Mouse (Mus musculus) kidney, embryonic 15.5 days (tissue): ENCODE measurements around the gene Kalrn. TPM values are rescaled to one million over a fixed set of nuclear protein-coding genes. Genes with fewer than 3 reads are reported as not detected.
A peak's percentile ranks its signal among the peaks of the same experiment; 100 is the strongest.

Experiments
- ATAC-seq: fragments of 200-750 bp; cut with Nextera tagmentation; replicated peaks from 2 replicates; pipeline ENCODE4 v1.8.0; 2017; ENCODE audit warnings: moderate TSS enrichment; ENCODE audit not compliant: low FRiP score
- H3K27ac ChIP-seq: fragments of 300-500 bp; sonication (generic); 2 replicates; pipeline ENCODE4 v1.5.1; 2015; ENCODE audit warnings: mild to moderate bottlenecking, inconsistent platforms
- H3K27me3 ChIP-seq: fragments of 300-500 bp; sonication (generic); 2 replicates; pipeline ENCODE4 v1.6.1; 2015; ENCODE audit warnings: inconsistent platforms
- H3K36me3 ChIP-seq: fragments of 300-500 bp; sonication (generic); 2 replicates; pipeline ENCODE4 v1.6.1; 2015; ENCODE audit warnings: inconsistent platforms
- H3K4me1 ChIP-seq: fragments of 300-500 bp; sonication (generic); 2 replicates; pipeline ENCODE4 v1.6.1; 2015; ENCODE audit warnings: inconsistent platforms
- H3K4me2 ChIP-seq: fragments of 300-500 bp; sonication (generic); 2 replicates; pipeline ENCODE4 v1.6.1; 2015; ENCODE audit warnings: moderate library complexity, mild to moderate bottlenecking, inconsistent platforms
- H3K4me3 ChIP-seq: fragments of 300-500 bp; sonication (generic); replicated peaks from 2 replicates; pipeline ENCODE4 v1.5.1; 2015; ENCODE audit warnings: mild to moderate bottlenecking, inconsistent platforms
- H3K9ac ChIP-seq: fragments of 300-500 bp; sonication (generic); 2 replicates; pipeline ENCODE4 v1.6.1; 2015; ENCODE audit warnings: mild to moderate bottlenecking, inconsistent platforms
- H3K9me3 ChIP-seq: fragments of 300-500 bp; sonication (generic); replicated peaks from 2 replicates; pipeline ENCODE4 v1.6.1; 2016; ENCODE audit warnings: inconsistent platforms
- WGBS: fragments of 180-500 bp; shearing (Covaris S2); methylation state at CpG from one replicate; pipeline ENCODE4 v1.1.7; 2015; ENCODE audit warnings: mixed read lengths; 5-methylcytosine and 5-hydroxymethylcytosine counted together
- polyA plus RNA-seq: library from polyadenylated mRNA; unstranded; fragments of >200 nt; fragmentation: Nextera tagmentation; extraction: Ambion mirVana; gene quantifications from 2 replicates; pipeline ENCODE4 v1.2.1, GENCODE M21; 2015

The Kalrn gene
- polyA plus RNA-seq, 1 experiment from 2014 or later, result 15.8 TPM

- under 1% methylated on average over 42 of the region's 42 CpGs for WGBS
- H3K4me1 ChIP-seq, result peaks cover 25% of the 10 kb centered on the region
- H3K4me2 ChIP-seq, result peak overlapping the region; percentile 88
- H3K4me3 ChIP-seq, result peak overlapping the region; percentile 92
- peak overlapping the region; percentile 90 for H3K27ac ChIP-seq
- no peaks in the 10 kb centered on the region for H3K36me3 ChIP-seq
- no peaks in the 10 kb centered on the region for H3K27me3 ChIP-seq
- no peaks in the 10 kb centered on the region for H3K9me3 ChIP-seq
- peak; percentile 59 for ATAC-seq
- peak overlapping the region; percentile 92 for H3K9ac ChIP-seq
Observed at GRCm38 (mm10) chr16:34573856-34574491, 642 bp upstream of the Kalrn start.

- ATAC-seq, result peak; percentile 15
- Histone ChIP-seq H3K4me1 (peaks cover 25% of the 10 kb centered on the region), H3K27me3 (no peaks in the 10 kb centered on the region), H3K9ac (peak overlapping the region; percentile 92), H3K4me2 (peak overlapping the region; percentile 88), H3K27ac (peak overlapping the region; percentile 90), H3K4me3 (peak overlapping the region; percentile 92), H3K9me3 (no peaks in the 10 kb centered on the region), H3K36me3 (0 out of 2 replicates have a peak, but pooled peaks cover under 1% of the 10 kb centered on the region)
- WGBS, result under 1% methylated on average over 61 of the region's 61 CpGs
Observed at GRCm38 (mm10) chr16:34572406-34573150, 754 bp downstream of the Kalrn start.

GRCm38 (mm10) chr16:34571931-34572405, 1.4 kb downstream of the Kalrn start:
- Histone ChIP-seq H3K4me2 (peak overlapping the region; percentile 88), H3K4me1 (peaks cover 25% of the 10 kb centered on the region), H3K9ac (peak overlapping the region; percentile 92; the same call in 1 of the 2 replicates), H3K27me3 (no peaks in the 10 kb centered on the region), H3K9me3 (no peaks in the 10 kb centered on the region), H3K36me3 (0 out of 2 replicates have a peak, but pooled peaks cover 5% of the 10 kb centered on the region), H3K27ac (no peak overlapping the region), H3K4me3 (peak overlapping the region; percentile 92)
- under 1% methylated on average over 10 of the region's 10 CpGs for WGBS
- ATAC-seq, result no peak

GRCm38 (mm10) chr16:34569897-34570296, 3.4 kb downstream of the Kalrn start:
- Histone ChIP-seq H3K36me3 (0 out of 2 replicates have a peak, but pooled peaks cover 5% of the 10 kb centered on the region), H3K27ac (no peak overlapping the region), H3K9me3 (no peaks in the 10 kb centered on the region), H3K9ac (no peak overlapping the region), H3K4me3 (no peak overlapping the region), H3K4me2 (no peak overlapping the region), H3K4me1 (peaks cover 37% of the 10 kb centered on the region), H3K27me3 (no peaks in the 10 kb centered on the region)
- 46% methylated on average over 2 of the region's 2 CpGs for WGBS
- ATAC-seq, result no peak

- Histone ChIP-seq H3K4me1 (peaks cover 36% of the 10 kb centered on the region), H3K27me3 (no peaks in the 10 kb centered on the region), H3K36me3 (0 out of 2 replicates have a peak, but pooled peaks cover 5% of the 10 kb centered on the region), H3K4me2 (no peak overlapping the region), H3K9ac (no peak overlapping the region), H3K27ac (no peak overlapping the region), H3K9me3 (no peaks in the 10 kb centered on the region), H3K4me3 (no peak overlapping the region)
- no peak for ATAC-seq
- WGBS, result 86% methylated on average over 6 of the region's 6 CpGs
Observed at GRCm38 (mm10) chr16:34568831-34569230, 4.5 kb downstream of the Kalrn start.

- Histone ChIP-seq H3K4me1 (peaks cover 43% of the 10 kb centered on the region), H3K27me3 (no peaks in the 10 kb centered on the region), H3K9me3 (no peaks in the 10 kb centered on the region), H3K4me3 (no peak overlapping the region), H3K27ac (no peak overlapping the region), H3K36me3 (0 out of 2 replicates have a peak, but pooled peaks cover 5% of the 10 kb centered on the region), H3K9ac (no peak overlapping the region), H3K4me2 (no peak overlapping the region)
- WGBS, result 80% methylated on average over 11 of the region's 11 CpGs
- no peak for ATAC-seq
Observed at GRCm38 (mm10) chr16:34563593-34564280, 9.6 kb downstream of the Kalrn start.

- no peak overlapping the region for H3K9ac ChIP-seq
- peaks cover 57% of the 10 kb centered on the region for H3K4me1 ChIP-seq
- no peaks in the 10 kb centered on the region for H3K9me3 ChIP-seq
- no peaks in the 10 kb centered on the region for H3K36me3 ChIP-seq
- no peaks in the 10 kb centered on the region for H3K27me3 ChIP-seq
- 54% methylated on average over 5 of the region's 5 CpGs for WGBS
- no peak overlapping the region for H3K27ac ChIP-seq
- H3K4me2 ChIP-seq, result no peak overlapping the region
- H3K4me3 ChIP-seq, result no peak overlapping the region
- ATAC-seq, result no peak
Observed at GRCm38 (mm10) chr16:34561734-34562135, 11.6 kb downstream of the Kalrn start.

- WGBS, result 62% methylated on average over 5 of the region's 5 CpGs
- Histone ChIP-seq H3K36me3 (no peaks in the 10 kb centered on the region), H3K4me3 (no peak overlapping the region), H3K4me1 (peaks cover 52% of the 10 kb centered on the region), H3K27ac (no peak overlapping the region), H3K9me3 (no peaks in the 10 kb centered on the region), H3K9ac (no peak overlapping the region), H3K4me2 (no peak overlapping the region), H3K27me3 (no peaks in the 10 kb centered on the region)
- ATAC-seq, result no peak
Observed at GRCm38 (mm10) chr16:34560814-34561213, 12.5 kb downstream of the Kalrn start.

GRCm38 (mm10) chr16:34560411-34560810, 12.9 kb downstream of the Kalrn start:
- Histone ChIP-seq H3K9me3 (no peaks in the 10 kb centered on the region), H3K27ac (no peak overlapping the region), H3K27me3 (no peaks in the 10 kb centered on the region), H3K4me3 (no peak overlapping the region), H3K9ac (no peak overlapping the region), H3K4me2 (no peak overlapping the region), H3K36me3 (no peaks in the 10 kb centered on the region), H3K4me1 (peaks cover 49% of the 10 kb centered on the region)
- WGBS, result 70% methylated on average over 2 of the region's 2 CpGs
- no peak for ATAC-seq

GRCm38 (mm10) chr16:34557891-34558290, 15.4 kb downstream of the Kalrn start:
- Histone ChIP-seq H3K4me3 (no peak overlapping the region), H3K4me1 (peaks cover 48% of the 10 kb centered on the region), H3K27ac (no peak overlapping the region), H3K4me2 (no peak overlapping the region), H3K27me3 (no peaks in the 10 kb centered on the region), H3K36me3 (no peaks in the 10 kb centered on the region), H3K9me3 (no peaks in the 10 kb centered on the region), H3K9ac (no peak overlapping the region)
- WGBS, result 38% methylated on average over 6 of the region's 6 CpGs
- ATAC-seq, result no peak

GRCm38 (mm10) chr16:34552731-34553130, 20.6 kb downstream of the Kalrn start:
- H3K9ac ChIP-seq, result no peak overlapping the region
- peaks cover 24% of the 10 kb centered on the region for H3K4me1 ChIP-seq
- H3K27me3 ChIP-seq, result no peaks in the 10 kb centered on the region
- H3K4me3 ChIP-seq, result no peak overlapping the region
- H3K27ac ChIP-seq, result no peak overlapping the region
- WGBS, result 89% methylated on average over 1 of the region's 1 CpGs
- no peaks in the 10 kb centered on the region for H3K9me3 ChIP-seq
- no peak overlapping the region for H3K4me2 ChIP-seq
- H3K36me3 ChIP-seq, result no peaks in the 10 kb centered on the region
- no peak for ATAC-seq
